Mouse (Mus musculus) adrenal gland, postnatal 4 days (tissue): ENCODE measurements around the gene Slc12a8. TPM values are rescaled to one million over a fixed set of nuclear protein-coding genes. Genes with fewer than 3 reads are reported as not detected.

Experiments used
- DNase-seq, 2 experiments: peaks; one replicate each; pipeline ENCODE4 v3.0.0; 2021 to 2022; ENCODE audit warnings: low spot score in 2 of 2, mixed read lengths in 2 of 2
- total RNA-seq, 2 experiments: library from RNA; stranded (reverse); gene quantifications; 2 replicates each; pipeline ENCODE4 v1.2.3; 2021

The Slc12a8 gene
- total RNA-seq, 2 experiments from 2014 or later = 2.4 to 2.6 TPM

- DNase-seq = no peak
Measured at GRCm38 (mm10) chr16:33670340-33670739, 153.2 kb downstream of the Slc12a8 start.

DNA sequence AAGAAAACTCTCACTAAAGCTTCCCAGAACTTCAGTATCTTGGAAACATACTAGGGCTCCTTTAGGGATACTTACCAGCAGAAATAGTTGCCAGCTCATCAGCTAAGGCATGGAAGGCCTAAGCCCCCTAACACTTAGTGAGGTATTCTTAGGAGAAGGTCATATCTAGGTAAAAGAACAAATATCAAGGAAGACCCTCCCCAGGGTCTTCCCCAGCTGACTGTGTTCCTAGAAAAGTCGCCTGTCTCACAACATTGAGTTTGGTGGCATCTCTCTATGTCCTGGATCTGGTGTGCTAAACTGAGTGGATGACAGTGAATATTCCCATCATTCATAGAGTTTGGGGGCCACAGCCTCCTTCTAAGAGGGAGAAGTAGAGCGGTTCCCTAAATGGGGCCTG lies 153.8 kb downstream of the Slc12a8 start:
- no peak for DNase-seq

DNA sequence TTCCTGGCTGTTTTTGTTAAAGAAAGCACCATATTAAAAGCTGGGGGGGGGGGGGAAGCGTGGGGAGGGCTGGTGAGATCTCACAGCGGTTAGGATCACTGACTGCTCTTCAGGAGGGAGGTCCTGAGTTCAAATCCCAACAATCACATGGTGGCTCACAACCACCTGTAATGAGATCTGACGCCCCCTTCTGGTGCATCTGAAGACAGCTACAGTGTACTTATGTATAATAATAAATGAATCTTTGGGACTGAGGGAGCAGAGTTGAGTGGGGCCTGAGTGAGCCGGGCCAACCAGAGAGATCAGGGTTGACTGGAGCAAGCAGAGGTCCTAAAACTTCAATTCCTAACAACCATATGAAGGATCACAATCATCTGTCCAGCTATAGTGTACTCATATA lies 155.1 kb downstream of the Slc12a8 start:
- no peak for DNase-seq

DNA sequence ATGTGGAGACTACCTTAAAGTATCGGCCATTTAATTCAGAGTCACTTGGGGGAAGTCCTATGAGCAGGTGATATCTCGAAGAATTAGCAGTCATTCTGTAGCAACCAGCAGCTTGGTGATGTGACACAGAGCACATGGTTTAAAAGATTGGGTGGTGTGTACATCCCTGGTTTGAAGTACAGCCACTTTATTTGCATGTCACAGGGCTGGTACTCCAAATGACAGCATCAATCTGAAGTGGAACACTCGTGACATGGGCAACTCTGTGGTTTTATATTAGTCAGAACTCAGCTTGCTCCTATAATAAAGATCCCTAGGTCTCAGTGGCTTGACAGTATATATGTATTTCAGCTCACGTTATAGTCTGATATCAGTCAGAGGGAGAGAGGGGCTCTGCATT lies 155.5 kb downstream of the Slc12a8 start:
- DNase-seq = no peak

- DNase-seq = no peak
Measured at GRCm38 (mm10) chr16:33673530-33674109, 156.5 kb downstream of the Slc12a8 start.

DNA sequence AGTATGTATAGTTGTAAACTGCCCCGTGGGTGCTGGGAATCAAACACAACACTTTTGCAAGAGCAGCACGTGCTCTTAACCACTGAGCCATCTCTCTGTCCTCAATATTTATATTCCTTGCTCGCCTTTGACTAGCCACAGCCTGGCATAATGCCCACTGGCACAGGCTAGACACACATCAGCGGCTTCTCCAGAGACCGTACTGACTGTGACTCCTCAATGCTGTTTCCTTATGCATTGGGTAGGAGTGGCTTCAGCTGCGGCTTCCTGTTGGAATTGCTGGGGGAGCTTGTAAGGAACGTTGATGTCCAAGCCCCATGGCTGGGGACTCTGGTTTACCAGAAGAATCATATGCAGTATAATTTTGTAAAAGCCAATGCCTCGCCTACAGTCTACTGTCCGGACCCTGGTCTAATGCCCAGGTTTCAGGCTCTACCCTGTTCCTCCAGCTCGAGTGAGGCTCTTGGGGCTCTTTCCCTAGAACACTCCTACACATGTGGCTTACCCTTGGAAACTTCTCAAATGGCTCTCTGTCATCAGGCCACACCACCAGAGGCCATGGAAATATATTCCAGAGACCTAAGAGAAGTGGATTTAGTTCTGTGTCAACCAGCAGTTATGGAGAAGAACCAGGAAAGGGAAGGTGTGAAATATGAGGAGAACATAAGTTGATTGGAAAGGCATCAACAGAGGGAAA lies 158.2 kb downstream of the Slc12a8 start:
- no peak for DNase-seq

DNA sequence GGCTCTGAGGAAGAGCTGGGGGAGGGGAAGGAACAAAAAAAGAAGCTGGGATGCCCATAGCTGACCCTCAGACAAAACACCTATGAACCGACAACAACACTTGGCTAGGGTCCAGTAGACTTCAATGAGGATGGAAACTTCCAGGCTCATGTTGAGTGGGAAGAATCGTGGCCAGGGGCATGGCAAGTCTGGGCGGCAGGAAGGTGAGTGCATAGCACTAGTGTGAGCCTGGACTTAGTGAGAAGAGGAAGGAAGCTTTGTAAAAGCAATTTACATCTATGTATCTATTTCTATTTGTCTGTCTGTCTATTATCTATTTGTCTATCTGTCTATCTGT lies 158.7 kb downstream of the Slc12a8 start:
- no peak for DNase-seq

DNA sequence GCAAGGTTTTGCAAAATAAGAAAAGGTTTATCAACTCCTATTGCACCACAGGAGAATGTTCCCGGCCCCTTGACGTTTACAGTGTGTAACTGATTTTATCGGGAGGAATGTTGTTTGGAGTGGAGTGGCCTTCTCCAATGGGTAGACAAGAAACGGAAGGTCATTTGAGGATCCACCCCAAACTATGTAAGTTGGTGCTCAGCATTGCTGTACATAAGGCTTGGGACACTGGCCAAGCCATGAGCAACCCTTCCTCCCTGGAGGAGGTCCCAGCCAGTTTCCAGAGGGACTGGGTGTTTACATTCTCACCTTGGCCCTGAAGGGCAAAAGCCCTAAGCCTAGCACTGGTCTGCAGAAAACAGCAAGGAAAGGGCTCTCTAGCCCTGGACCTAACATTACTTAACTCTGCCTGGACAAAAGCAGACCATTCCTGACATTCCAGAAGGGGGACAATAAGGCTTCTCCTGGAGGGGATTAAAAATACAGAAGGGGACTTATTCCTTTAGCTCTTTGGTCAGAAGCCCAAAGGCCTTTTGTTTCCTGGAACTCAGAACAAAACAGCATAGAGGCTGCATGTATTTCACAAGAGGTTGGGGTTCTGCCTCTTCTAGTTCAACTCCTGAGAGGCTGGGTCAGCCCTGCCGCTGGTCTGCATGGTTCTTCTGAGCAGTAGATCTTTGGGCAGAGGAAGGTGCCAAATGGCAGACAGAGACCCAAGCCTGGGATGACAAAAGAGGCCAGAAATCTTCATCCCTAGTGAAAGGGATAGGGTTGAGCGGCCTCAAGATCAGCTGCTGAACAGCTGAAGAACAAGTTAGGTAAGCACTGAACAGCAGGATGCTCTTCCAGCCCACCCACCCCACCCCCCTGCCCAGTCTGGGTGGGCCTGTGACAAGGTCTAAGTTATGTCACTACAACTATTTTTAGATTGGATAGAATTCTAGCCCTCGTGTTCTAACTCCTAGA lies 159.5 kb downstream of the Slc12a8 start:
- no peak for DNase-seq

GRCm38 (mm10) chr16:33677313-33677690 lies 160.2 kb downstream of the Slc12a8 start:
- DNase-seq = no peak

GRCm38 (mm10) chr16:33677901-33678300 lies 160.8 kb downstream of the Slc12a8 start:
- DNase-seq = no peak

- no peak for DNase-seq
Measured at GRCm38 (mm10) chr16:33680271-33680670, 163.1 kb downstream of the Slc12a8 start.

- no peak for DNase-seq
Measured at GRCm38 (mm10) chr16:33680816-33681215, 163.7 kb downstream of the Slc12a8 start.

- DNase-seq = no peak
Measured at GRCm38 (mm10) chr16:33681661-33682060, 164.5 kb downstream of the Slc12a8 start.

GRCm38 (mm10) chr16:33682651-33683050 lies 165.5 kb downstream of the Slc12a8 start:
- DNase-seq = no peak

DNA sequence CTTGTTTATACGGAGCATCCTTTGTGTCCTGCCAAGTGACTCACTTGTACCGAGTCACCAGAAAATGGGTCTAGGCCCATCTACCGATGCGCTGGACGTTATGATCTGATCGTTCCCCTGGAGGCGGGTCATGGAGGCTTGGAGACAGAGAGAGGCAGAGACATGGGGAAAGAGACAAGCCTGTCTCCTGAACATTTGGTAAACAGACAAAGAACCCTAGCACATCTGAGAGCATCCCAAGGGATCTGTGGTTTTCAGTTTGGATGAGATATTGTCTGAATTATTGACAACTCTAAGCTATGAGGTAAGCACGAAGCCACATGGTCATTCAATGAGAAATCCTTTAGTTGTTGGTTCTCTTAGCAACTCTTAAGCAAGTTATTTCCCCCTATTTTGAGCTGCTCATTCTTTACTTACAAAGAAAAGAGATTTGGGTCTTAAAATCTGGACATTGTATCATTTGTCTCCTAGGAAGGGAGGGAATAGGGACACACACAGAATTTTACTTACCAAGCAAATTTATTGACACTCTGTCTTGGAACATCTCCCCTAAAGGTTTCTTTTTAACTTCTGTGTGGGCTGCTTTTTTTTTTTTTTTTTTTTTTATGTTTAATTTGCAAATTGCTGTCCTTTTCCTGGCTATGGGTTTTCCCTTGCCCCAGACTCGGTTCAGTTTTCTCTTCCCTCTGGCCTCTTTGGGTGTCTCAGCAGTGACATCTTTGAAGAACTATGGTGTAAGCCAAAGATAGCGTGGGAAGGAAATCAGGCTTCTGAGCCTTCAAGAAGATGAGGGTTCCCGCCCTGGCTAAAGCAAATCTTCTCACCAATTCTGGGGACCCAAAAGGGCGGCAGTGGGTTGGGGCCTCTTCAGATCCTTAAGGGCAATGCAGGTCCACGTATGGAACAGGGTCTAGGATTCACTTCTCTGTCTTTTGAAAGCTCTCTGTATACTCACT lies 166.4 kb downstream of the Slc12a8 start:
- no peak for DNase-seq

DNA sequence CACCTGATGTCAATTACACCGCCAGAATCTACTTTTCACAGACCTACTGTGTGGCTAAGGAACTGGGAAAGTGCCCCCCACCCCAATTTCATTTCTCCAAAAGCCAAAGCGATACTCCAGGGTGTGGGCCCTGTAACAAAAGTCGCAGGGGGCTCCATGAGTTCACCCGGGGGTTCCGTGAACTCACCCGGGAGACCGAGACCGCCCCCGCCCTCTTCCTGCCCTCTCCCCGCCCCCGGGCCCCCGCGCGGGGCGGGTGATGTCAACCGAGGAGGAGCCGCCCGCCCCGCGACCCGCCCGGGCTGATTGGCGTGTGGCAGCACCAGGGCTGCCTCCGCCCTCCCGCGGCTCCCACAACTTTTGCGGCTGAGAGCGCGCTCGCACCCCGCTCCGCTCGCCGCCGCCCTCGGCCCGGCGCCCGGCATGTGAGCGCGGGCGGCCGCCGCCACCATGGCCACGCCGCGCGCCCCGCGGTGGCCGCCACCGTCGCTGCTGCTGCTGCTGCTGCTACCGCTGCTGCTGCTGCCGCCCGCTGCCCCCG lies 167.1 kb downstream of the Slc12a8 start, which contains the start of gene Heg1:
Heg1 (plus strand) TSS at position 209 of the 541 bp plus-strand sequence.
- DNase-seq = peak; percentile 60 to 67

GRCm38 (mm10) chr16:33684703-33685701 lies 167.9 kb downstream of the Slc12a8 start:
- no peak for DNase-seq

DNA sequence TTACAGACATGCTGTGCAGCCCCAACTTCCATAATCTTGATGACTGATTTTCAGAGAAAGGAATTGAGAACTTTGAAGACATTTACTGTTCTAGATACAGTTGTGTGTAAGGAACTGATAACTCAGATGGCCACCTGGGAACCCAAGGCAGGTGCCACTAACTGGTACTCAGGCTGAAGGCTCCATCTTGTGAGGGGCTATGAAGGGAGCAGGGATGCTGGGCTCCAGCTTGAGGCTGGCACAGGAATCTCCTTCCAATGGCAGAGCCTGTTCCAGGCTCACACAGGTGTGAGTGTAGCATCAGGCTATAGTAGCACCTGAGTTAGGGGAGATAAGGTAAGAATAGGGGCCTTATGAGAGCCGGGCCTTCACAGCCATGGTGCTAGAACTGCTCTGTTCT lies 168.9 kb downstream of the Slc12a8 start:
- no peak for DNase-seq

DNA sequence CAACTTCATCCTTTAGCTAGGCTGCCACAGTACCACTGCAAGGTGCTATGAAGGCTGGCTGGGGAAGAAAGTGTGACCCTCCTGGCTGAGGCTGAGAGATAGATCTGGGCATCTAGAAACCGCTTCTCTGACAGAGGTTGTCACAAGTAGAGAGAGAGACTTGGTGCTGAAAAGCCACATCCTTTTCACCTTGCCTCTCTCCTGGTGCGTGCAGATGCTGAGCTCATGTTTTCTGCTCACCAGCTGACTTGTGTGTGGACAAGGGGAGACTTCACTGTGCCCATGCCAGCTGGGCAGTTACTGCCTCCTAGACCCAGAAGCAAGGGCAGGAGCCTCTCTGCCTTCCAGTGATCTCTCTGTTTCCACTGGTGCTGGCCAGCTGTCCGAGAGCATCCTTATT lies 170.6 kb downstream of the Slc12a8 start:
- DNase-seq = no peak
